Mouse (Mus musculus): ENCODE results near the gene Prr15.

Prr15 gene

DNA sequence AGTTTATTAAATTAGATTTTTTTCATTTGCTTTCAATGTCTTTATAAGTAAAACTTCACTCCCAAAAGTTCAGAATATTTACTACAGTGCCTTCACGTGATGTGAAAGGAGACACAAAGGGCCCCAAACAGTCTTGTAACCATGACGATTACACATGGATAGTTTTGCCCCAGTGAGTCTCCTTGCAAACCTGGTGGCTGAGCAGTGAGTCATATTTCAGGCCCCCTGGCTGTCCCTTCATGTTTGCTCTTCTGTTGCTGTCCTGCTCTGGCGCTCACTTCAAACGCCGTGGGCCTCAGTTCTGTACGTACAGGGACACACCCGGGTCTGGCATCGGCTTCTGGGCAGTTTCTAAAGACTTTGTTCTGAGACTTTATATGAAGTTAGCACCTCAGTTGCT, 6.6 kb downstream of the Prr15 start:
- DNase-seq (ENCODE audit: low spot score): no peak

DNA sequence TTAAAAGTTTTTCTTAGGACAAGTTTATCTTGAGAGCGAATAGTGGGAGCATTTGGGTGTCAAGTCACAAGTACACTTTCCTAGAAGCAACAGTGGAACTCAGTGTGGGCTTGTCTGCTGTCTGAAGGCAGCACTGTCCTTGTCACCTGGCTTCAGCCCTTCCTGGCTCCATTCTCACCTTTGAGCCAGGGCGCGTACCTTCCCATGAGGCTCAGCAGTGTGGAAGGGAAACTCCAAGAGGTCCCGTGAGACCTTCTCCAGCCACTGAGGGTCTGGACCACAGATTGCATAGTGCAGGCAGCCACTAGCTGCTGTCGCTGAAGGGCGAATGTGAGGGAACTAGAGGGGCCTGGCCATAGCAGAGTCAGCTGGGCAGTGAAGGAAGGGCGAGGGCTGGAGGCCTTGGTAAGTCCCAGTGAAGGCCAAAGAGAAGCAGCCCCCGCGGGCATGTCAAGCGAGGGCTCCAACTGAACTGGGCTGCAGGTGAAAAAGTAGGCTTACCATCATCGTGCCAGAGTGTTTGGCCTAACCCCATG, 7.5 kb downstream of the Prr15 start:
- no peak for DNase-seq (ENCODE audit: low spot score)

DNA sequence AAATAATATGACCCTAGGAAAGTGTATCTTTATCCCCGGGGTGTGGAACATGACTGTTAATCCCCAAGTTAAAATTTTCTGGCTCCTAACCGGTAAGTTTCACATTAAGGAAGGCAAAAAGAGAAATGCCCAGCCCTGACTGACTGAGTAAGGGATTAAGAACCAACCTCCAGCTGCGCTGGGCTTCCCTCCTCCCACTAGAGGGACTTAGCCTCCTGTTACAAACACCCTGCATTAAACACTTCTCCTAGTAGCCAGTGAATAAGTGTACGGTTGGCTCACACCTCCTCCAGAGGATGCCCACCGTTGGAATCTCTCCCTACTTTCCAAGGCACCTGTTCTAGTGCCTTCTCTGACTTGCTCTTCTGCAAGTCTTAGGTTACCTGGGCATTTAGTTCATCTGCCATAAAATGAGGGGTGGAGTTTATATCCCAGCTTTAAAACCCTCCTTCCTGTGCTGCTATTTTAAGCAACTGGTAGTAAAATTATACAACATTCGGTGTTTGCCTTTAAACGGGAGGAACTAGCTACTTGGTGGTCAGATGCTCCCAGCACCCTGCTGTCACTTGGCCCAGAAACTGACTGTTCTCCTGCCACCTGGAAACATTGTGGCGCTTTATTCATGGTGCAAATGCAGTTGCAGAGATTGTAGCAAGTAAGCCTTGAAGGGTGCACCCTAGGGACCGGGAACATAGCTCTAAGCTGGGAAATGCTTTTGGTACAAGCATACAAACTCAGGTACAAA, 8.2 kb downstream of the Prr15 start:
- DNase-seq (ENCODE audit: low spot score): no peak

DNA sequence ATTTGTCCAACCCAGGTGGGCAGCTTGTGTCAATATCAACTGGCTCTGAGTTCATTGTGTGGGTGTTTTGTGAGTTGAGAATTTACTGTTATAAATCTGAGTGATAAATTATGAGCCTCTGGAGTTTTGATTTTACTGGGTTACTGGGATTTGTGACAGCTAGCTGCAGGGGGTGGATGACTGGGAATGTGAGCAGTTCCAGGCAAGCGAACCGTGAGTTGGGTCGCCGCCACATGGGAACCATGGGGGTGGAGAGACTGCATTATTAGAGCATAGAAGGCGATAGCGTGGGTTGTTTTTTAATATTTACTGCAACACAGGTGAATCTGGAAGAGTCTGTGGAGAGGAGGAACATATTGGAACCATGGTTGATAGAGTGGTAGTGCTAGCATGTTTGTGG, 11.7 kb downstream of the Prr15 start:
- peak; percentile 31 for DNase-seq (ENCODE audit: low spot score)

DNA sequence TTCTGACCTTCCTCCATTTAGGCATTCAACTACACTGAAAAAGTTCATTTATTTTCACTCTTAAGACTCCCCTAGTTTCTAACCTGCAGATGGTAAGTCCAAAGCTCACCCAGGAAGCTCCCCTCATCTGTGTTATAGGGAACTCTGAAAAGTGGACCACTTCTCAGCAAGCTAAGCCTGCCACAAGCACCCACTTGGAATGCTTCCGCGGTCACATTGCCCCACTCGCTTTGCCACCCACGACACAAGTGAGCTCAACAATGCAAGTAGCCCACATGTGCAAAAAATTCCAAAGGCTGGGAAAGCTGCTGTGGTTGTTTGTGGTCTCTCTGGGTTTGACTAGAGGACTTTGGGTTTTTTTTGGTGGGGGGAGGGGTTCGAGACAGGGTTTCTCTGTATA, 15.5 kb downstream of the Prr15 start:
- DNase-seq (ENCODE audit: low spot score): no peak

DNA sequence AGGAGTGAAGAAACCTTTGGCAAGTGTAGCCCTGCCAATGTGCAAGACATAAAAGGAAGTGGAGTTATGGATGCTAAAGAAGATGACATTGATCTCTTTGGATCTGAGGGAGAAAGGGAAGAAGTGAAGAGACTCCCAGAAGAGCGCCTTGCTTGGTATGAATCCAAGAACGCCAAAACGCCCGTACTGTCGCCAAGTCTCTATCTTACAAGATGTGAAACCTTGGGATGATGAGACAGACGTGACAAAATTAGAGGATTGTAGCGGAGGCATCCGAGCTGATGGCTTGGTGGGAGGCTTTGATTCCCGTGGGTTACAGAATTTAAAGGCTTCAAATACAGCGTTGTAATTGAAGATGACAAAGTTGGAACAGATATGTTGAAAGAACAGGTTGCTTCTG, 16.6 kb downstream of the Prr15 start:
- DNase-seq (ENCODE audit: low spot score): no peak

DNA sequence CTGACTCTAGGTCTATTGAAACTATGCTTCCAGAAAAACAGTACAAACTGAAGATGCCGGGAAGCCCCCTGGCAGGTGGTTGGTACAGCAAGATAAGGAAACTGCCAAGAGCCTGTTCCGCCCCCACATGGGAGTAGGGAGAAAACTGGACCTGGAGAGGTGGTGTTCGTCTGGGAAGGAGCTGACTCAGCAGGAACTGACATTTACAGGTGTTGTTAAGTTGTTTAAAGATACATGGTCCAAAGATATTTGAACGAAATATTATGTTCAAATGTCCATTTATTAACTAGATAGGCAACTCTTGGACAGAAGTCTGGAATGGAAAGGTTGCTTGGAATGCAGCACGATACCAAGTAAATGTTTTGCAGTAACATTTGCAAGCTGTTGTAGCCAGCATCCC, 26.2 kb downstream of the Prr15 start:
- DNase-seq (ENCODE audit: low spot score): no peak

DNA sequence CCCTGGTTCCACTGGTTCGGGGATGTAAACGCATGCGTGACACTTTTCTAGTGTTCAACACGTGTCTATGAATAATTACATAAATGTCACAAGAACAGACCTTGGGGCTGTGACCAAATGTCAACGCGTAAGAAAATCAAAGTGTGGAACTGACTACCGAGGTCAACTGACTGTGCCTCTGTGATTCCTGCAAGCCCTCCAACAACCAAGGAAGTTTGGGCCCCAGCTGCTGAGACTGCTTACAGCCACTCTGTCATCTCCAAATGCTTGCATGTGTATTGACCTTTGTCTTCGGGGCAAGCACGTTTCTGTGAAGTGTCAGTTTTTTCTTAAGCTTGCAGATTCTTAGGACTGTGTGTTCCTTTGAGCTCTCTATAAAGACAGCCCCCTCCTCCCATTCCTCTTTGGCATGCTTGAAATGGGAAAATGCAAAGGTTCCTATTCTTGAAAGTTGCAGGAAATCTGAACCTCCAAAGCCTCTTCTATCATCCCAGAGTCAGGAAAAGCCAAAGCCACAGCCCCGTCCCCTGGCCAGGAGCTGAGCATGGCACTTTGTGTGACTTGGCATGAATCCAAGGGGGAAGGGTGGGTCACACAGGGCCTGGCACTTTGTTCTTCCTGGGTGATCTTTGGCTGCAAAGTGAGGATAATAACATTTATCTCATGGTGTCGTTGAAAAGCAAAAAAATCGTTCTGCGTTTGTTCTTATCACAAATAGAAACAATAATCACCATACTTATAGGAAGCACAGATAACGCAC, 27.5 kb downstream of the Prr15 start:
- no peak for DNase-seq (ENCODE audit: low spot score)

DNA sequence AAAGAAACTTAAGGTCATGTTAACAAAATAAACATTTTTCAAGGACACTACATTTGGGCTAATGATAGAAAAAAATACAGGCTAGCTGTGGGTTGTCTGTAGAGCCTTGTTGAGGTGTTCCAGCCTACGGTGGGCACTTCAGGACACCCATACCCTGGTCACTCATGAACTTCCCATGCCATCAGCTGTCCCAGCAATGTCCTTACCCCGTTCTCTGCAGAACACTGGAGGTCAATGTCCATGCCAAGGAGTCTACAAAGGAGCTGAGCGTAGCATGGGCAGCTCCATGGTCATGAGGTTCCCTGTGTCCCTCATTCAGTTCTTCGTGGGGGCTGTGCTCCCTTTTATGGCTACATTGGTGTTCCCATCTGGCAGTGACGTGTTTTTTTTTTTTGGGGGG, 28.1 kb downstream of the Prr15 start:
- no peak for DNase-seq (ENCODE audit: low spot score)

DNA sequence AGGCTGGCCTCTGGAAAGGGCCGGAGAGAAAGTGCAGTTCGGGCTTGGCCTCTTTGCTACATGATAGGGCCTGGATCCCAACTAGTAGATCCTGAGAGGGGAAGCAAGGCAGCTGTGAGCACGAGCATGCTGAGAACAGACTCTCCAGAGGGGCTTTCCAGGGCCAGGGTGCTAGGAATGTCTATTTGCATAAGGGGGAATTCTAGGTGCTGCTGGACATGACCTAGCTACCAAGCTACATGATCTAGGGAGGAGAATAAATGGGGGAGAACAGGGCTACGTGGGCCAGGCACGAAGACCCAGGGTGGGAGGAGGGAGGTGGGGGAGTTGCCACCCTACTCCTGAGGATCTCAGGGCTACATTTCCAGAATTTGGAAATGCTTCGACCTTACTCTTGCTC, 30.0 kb downstream of the Prr15 start:
- no peak for DNase-seq (ENCODE audit: low spot score)

DNA sequence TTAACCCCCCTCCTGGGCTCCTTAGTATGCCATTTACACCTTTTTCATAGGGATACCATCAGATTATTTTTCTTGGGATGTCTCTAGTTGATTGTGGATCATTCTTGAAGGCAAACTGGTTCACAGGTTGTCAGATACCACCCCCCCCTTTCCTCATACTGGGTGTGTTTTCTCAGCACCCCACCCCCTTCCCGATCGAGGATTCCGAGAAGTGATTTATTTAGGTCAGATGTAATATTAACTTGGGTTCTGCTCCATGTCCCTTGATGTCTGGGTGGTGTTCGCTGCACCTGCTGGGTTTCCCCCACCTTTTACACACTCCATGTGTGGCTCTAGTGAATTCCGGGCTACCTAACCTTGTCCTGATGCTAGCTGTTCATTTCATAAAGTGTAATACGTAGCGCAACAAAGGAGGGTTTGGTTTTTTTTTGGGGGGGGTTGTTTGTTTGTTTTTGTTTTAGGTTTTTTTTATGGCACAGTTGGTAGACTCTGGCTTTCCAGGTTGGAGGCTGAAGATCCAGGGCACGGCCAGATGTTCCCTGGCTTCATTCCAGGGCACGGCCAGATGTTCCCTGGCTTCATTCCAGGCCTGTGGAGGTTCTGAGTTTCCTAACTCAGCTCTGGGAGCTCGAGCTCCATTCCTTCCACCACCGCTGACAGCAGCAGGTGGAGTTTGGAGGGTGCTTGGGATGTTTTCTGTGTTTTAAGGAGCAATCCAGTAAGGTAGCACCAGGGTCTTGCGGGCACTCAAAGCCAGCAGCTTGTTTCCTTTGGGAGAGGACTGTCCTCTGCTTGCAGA, 37.1 kb downstream of the Prr15 start:
- DNase-seq (ENCODE audit: low spot score): no peak

DNA sequence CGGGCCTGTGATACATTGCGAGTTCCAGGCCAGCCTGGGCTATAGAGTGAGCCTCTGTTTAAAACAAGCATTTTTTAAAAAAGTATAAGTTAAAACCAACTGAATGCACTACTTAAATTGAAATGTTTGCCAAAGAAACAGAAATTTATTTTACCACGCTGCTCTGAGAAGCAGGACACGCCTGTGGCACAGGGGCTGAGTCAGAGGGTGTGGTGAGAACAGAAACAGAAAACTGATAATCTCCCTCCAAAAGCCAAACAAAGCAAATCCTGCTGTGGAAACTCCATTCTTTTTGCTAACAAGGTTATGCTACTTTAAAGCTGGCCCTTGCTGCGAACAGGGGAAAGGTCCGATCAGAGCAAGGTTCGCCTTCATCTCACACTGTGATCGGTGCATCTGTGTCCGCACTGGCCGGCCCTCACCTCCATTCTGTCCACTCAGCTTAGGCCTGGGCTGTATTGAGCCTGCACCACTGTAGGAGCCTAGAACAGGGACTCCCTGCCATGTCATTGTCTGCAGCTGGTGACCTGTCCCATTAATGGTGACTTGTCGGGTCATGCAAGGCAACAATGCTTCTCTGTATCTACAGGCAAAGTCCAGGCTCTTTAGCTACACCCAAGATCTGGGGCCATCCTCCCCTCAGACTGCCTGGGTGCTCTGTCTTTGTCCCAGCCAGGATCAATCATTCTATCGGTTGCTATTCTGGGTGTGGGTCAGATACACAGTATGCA, 38.9 kb downstream of the Prr15 start:
- no peak for DNase-seq (ENCODE audit: low spot score)

DNA sequence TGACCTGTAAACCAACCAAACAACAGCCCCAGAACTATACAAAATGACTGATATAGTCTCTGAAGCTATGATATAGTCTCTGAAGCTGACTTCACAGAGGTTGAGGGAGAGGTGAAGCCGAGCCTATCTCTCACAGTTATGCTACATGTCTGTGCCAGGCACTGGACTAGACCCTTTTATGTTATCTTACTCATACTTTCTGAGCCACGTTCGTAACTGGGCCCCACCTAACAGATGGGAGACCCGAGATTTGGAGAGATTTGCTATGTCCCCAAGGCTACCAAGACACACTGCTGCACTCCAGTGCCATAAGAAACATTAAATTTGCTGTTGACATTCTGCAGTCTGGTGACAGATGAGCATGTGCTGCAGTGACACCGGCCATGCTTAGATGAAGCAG, 41.0 kb downstream of the Prr15 start:
- no peak for DNase-seq (ENCODE audit: low spot score)

DNA sequence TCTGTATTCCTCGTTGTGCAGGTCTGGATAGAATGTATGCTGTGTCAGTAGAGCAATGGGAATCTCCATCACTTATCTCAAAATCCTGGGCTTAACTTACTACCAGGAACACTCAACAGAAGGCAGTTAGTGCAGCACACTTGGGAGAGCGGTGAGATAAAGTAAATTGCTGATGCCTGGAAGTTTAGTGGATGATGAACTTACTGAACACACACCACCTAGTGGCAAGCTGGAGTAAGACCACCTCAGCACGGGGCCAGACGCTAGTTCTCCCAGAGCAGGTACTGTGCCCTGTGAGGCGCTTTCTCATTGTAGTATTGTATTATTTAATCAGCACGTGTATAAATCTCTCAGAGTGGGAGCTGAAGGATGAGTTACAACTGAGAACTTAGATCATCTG, 42.4 kb downstream of the Prr15 start:
- peak; percentile 57 for DNase-seq (ENCODE audit: low spot score)

DNA sequence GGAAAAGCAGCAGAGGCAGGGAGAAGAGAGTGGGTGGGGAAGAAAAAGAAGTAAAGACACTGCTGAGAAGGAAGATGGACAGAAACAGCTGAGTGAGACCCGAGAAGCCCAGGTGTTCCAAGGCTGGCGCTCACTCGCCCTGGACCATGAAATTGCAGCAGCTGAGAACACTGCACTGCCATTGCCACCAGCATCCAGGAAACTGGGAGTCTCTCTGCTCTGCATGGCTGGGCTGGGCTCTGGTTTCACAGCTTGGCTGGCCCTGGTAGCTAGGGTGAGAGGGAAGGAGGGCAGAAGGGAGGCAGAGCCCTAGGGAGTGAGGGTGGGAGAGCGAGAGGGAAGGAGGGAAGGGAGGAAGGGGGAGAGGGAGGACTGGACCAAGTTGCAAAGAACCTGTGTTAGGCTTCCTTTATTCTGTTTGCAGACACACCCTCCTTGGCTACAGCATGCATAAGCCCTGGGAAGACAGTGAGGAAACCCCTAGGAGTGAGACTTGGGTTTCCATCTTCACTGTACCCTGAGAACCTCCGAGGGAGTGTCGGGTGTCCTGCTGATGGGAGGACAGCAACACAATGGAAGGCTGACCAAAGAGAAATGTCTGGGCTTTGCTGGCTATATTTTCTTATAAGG, 44.4 kb downstream of the Prr15 start:
- DNase-seq (ENCODE audit: low spot score): no peak

DNA sequence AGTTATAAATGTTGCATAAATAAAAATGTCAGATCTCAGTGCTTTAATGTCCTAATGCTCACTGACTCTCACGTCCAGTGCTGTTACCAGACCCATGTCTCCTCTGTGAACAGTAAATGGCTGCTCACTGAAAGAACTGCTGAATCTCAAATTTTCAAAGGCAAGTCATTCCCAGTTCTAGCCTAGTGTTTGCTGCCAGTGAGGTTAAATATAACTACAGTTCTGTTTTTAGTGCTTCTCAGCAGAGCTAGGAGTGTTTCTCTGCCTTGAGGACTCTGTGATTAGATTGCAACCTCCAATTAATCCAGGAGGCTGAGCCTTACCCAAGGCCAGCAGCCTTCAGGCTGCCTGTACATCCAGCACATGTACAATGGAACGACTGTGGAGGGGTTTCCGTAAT, 46.2 kb downstream of the Prr15 start:
- no peak for DNase-seq (ENCODE audit: low spot score)

DNA sequence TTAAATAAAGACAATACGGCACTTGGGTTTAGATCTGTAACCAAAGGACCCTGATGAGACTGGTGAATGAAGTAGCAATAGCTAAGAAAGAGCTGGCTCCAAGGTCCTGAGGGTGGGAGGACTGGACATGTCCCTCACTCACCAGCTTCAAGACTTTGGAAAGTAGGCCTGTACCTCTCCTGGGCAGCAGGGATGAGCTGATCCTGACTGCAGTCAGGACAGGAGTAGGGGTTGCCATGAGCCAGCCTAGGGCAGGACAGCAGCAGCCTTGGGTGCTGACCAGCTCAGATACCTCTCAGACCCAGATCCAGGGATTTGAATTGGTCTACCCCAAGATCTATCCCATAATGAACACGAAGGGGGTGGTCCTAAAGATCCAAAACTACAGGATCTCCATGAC, 53.7 kb downstream of the Prr15 start:
- DNase-seq (ENCODE audit: low spot score): no peak
